Mouse (Mus musculus) heart, adult 18-20 months (tissue): ENCODE measurements around the gene Pdcd11. TPM values are rescaled to one million over a fixed set of nuclear protein-coding genes. Genes with fewer than 3 reads are reported as not detected.
A peak's percentile ranks its signal among the peaks of the same experiment; 100 is the strongest.
"Not testable (repeated sequence)": the region's sequence is repeated elsewhere in the genome, so short reads cannot be mapped to it uniquely, and the experiment has no call there.

Experiments
- DNase-seq, 2 experiments: peaks; one replicate each; pipeline ENCODE4 v3.0.0; 2021 to 2022; ENCODE audit warnings: mixed read lengths in 1 of 2
- total RNA-seq, 2 experiments: library from RNA; stranded (reverse); gene quantifications; 2 replicates each; pipeline ENCODE4 v1.2.3; 2021

The Pdcd11 gene
- total RNA-seq, 2 experiments from 2014 or later: 11.2 to 12.9 TPM

GRCm38 (mm10) chr19:47128164-47128563 is 37.6 kb downstream of the Pdcd11 start:
- no peak for DNase-seq

DNA sequence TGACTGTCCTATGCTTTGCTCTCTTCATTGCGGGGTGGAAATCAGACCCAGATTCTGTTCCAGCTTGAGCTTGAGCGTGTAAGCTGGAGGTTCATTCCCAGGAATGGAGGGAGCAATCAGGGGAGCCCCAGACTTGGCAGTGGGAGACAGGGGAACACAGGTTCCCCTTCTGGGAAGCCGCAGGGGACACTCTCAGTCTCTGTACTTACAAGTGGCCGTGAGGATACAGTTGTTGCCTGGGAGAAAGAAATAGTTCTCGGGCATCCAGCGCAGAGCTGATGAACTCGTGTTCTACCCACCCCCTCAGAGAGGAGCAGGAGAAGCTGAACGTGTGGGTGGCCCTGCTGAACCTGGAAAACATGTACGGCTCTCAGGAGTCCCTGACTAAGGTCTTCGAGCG is 38.3 kb downstream of the Pdcd11 start:
- DNase-seq: no peak

- DNase-seq: no peak
Measured at GRCm38 (mm10) chr19:47130551-47131125, 40.1 kb downstream of the Pdcd11 start.

DNA sequence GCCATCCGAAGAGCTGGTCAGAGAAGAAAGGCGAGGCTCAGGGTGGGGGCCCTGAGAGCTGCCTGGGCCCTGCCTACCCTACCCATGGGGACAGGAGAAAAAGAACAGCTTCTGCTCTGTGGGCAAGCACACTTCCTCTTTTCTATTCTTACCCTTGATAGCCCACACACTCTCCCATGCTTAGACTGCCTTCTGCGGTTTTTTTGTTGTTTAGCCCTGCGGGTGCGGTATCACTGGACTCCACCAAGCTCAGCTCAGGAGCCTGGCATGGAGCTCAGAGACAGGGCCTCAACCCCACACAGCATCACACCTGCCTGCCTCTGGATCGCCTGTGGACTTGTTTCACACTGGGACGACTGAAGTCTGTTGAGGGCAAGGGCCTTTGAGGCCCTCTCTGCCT is 42.6 kb downstream of the Pdcd11 start:
- DNase-seq: peak in 1 of 2 experiments; percentile 69

DNA sequence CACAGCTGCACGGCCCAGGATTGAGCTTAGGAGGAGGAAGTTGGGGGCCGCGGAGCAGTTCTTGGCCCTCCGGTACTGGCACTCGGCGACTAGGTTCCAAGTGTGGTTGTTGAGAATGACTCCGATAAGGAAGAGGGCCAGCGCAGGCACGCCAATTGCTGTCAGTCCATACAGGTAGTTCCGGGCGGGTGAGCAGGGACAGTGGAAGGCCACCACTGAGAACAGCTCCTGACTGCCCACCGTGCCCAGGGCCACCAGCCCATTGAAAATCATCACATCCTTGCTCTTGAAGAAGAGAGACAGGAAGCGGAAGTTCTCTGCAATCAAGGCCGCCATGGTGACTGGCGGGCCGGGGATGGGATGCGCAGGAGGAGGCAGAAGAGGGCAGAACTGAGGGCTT is 45.0 kb downstream of the Pdcd11 start:
- no peak for DNase-seq

DNA sequence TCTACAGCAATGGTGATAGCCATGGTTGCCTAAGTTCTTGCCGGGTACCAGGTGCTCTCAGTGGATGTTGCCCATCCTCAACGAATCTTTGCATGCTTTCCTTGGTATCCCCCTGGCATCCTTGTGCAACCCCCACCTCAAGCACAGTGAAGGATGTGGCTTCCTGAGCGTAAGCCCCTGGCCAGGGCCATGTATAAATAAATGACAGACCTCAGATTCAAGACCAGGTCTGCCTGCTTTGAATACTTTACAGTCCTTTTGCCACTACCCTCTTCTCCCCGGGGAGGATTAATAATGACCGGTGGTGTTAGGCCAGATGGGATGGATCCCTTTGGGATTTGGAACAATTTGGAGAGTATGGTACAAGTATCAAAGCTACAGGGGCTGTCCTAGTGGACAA is 45.6 kb downstream of the Pdcd11 start:
- no peak for DNase-seq

- peak; percentile 82 to 88 for DNase-seq
Measured at GRCm38 (mm10) chr19:47137051-47137581, 46.5 kb downstream of the Pdcd11 start.

DNA sequence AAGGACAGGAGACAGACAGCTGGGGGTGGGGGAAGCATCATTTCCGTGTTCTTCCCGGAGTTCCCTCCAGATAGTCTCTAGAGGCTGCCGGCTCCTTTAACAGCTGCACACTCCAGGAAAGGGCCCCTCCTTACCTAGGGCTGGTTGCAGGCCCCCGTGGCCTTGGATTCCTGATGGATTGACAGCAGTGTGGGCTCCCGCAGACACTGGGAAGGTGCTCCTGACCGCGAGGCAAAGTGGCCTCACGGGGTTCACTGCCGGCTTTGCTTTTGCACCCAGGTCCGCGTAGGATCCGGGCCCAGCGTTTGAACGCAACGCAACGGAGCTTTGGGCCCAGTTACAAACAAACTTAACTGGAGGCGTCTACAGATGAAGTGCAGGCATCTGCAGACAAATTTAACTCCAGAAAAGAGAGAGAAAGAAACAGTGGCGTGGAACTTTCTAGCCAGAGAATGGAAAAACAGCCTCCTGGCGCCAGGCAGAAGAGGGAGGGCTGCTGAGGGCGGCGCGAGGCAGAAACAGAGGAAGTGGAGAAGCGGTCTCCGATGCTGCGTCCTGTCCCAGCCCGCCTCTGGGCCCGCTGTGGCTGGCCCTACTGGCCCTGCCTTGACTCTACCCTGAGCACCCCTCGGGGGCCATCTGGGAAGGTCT is 47.3 kb downstream of the Pdcd11 start, which contains the start of gene Calhm2:
Gene Calhm2 (minus strand): TSS at position 524 of the 651 bp plus-strand sequence.
- peak; percentile 77 to 83 for DNase-seq

- not testable (repeated sequence) for DNase-seq
Measured at GRCm38 (mm10) chr19:47139611-47140010, 49.0 kb downstream of the Pdcd11 start.

GRCm38 (mm10) chr19:47142438-47142837 is 51.9 kb downstream of the Pdcd11 start:
- DNase-seq: no peak

GRCm38 (mm10) chr19:47144154-47144553 is 53.6 kb downstream of the Pdcd11 start, which contains the start of gene Calhm1:
Gene Calhm1 (minus strand): TSS chr19:47144254.
- DNase-seq: no peak

DNA sequence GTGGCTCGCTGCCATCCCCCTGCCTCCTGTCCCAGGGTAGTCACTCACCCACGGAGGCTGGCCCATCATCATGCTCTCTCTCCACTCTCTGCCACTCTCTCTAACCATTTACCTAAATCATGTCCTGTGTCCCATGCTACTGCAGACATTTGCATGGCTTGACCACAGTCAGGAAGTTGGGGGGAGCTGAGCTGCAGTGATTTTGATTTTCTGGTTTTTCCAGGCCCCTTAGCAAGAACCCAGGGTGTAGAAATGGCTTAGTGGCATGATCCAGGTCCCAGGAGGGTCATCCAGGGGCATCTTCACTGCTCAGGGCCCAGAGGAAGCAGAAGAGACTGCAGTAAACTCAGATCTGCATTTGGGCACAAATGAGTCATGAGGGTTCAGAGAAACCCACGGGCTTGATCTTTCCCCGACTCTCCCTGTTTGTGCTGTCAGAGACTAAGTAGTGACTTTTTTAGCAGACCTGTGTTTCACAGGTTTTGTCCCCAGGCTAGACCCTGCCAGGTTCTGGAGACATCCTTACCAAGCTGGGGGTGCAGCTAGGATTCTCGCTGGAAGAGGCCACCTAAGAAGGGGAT is 57.8 kb downstream of the Pdcd11 start:
- DNase-seq: no peak

- DNase-seq: no peak
Measured at GRCm38 (mm10) chr19:47149854-47150253, 59.3 kb downstream of the Pdcd11 start.

DNA sequence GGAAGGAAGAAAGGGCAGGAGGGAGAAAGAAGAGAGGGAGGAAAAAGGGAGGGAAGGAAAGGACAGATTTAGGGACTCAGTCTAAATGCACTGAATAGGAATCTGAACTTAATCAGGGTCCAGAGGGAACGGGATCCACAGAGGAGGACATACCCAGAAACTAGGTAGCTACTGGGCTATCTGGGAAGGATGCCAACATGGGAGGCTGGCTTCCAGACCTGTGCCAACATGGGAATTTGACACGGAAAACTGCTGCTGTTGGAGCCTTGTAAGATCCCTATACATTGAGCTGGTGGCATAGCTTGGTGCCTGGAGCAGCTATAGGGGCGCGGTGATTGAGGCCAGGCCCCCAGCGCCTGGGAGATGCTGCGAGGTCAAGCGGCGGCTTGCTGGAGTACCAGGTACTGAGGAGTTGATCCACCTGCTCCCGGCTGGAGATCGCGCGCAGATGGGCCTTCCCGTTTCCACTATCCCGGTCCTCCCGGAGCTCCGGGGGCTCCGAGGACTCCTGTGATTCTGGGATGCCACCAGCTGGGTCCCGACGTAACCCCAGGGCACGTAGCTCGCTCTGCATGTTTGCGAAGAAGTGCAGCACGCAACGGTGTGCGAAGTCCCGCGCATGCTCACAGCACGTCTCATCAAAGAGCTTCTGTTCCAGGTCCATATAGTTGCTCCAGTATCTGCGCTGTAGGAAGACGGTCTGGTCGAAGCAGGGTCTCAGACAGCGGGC is 60.9 kb downstream of the Pdcd11 start:
- DNase-seq: no peak

DNA sequence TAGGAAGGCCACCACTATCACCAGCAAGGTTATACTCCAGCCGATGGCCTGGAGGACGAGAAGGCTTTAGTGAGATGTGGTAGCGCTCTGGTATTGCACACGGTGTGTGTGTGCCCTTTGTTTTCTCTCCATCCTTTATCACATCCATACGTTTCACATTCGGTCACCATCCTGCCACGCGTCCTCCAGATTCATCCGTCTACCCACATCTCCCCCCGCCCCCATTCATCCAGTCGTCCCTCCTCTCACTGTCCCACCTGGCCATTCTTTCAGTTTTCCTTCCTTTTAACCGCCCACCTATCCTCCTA is 61.4 kb downstream of the Pdcd11 start:
- DNase-seq: no peak

DNA sequence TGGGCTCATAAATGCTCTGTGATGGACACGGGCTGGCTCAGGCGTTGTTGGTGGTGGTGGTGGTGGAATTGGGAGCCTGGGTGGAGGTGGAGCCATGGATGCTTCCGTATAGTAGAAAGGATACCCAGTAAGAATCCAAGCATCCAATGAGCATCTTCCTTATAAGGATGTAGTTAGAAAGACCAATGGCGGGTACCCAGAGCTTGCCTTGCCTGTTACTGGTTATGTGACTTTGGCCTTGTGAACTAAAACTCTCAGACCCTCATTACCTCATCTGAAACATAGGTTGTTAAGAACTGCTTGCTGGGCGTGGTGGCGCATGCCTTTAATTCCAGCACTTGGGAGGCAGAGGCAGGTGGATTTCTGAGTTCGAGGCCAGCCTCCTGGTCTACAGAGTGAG is 63.2 kb downstream of the Pdcd11 start:
- DNase-seq: no peak

- no peak for DNase-seq
Measured at GRCm38 (mm10) chr19:47157664-47158063, 67.1 kb downstream of the Pdcd11 start, which contains the start of gene Calhm3. Gene Calhm3 (minus strand): TSS chr19:47157764.

DNA sequence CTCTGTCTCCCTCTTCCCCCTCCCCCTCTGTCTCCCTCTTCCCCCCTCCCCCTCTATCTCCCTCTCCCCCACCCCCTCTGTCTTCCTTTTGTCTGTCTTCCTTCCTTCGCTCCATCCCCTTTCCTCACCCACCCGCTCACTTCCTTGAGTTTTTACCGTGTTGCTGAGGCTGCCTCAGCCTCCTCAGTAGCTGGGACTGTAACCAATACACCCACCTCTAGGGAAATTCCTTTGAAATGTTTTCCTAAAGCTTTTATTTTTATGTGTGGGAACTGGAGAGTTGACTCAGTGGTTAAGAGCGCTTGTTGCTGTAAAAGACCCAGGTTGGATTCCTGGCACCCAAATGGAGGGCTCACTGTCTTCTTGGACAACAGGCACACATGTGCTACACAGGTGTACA is 71.1 kb downstream of the Pdcd11 start:
- DNase-seq: no peak

GRCm38 (mm10) chr19:47163176-47163744 is 72.7 kb downstream of the Pdcd11 start:
- DNase-seq: no peak

DNA sequence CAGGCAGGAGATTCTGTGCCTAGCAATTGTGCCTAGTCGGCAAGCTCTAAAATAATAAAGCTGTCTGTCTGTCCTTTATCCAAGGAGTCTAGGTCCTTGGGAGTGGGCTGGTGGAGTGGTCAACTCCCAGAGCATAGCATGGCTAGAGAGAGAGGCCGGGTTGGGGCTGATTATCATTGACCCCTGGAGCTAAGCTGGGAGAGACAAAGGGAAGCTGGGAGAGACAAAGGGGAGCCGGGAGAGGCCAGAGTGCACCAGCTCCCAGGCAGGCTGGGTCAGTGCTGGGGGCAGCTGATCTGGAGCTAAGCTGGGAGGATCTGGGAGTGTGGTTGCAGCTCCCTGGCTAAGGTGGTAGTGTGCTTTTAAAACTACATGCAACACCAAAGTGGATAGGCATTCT is 76.2 kb downstream of the Pdcd11 start:
- no peak for DNase-seq

GRCm38 (mm10) chr19:47167617-47168214 is 77.1 kb downstream of the Pdcd11 start:
- DNase-seq: no peak

- peak; percentile 48 to 77 for DNase-seq
Measured at GRCm38 (mm10) chr19:47168223-47168622, 77.7 kb downstream of the Pdcd11 start.
